Mouse (Mus musculus): ENCODE measurements around the gene Rnf223. TPM values are rescaled to one million over a fixed set of nuclear protein-coding genes. Genes with fewer than 3 reads are reported as not detected.

Rnf223 gene
- total and polyA plus RNA-seq, 3 experiments: 0.07 to 0.80 (median 0.21) TPM

DNA sequence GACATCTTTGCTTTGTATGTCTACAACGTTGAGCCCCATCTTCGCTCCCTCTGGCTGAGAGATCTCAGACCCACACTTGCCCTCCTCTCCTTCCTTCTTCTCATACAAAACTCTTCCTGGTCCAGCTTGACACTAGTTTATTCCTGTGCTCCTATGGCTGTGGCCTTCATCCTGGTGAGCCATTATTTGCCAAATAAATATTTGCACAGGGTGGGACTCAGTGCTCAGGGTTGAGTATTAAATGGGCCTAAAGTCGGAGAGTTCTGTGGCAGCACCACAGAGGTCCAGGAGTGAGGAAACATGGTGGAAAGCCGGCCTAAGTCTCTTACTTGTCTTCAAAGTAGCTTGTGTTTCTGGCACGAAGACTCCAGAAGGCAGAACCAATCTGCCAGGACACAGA, 36.6 kb upstream of the Rnf223 start:
- H3K27me3 ChIP-seq (replicated peaks): no peaks in the 10 kb centered on the region
- H3K9ac ChIP-seq (ENCODE audit: insufficient read depth, low read depth): no peak overlapping the region
- no peak overlapping the region for H3K27ac ChIP-seq (ENCODE audit: insufficient read depth, low read depth)
- H3K4me1 ChIP-seq (ENCODE audit: control insufficient read depth in 1 of 2, insufficient read depth in 2 of 2): peaks cover 16 to 54% of the 10 kb centered on the region in 2 experiments
- no peak overlapping the region for H3K4me3 ChIP-seq (replicated peaks in 1 of 3; ENCODE audit: low read depth in 2 of 3, low read length in 2 of 3, poor library complexity in 1 of 3)
- no peak overlapping the region for H3K4me2 ChIP-seq (ENCODE audit: insufficient read depth, low read depth, poor library complexity, severe bottlenecking)
- H3K9me3 ChIP-seq (replicated peaks; ENCODE audit: low read length): no peaks in the 10 kb centered on the region
- H3K36me3 ChIP-seq (replicated peaks in 1 of 2; ENCODE audit: control insufficient read depth in 1 of 2, insufficient read depth in 1 of 2, low read length in 1 of 2): no peaks in the 10 kb centered on the region
- TF ChIP-seq ZMIZ1 (IDR thresholded peaks at IDR 0.05; ENCODE audit: low read depth, low read length) (no peak), UBTF (IDR thresholded peaks at IDR 0.05; ENCODE audit: low read depth, low read length) (no peak), RAD21 (IDR thresholded peaks at IDR 0.05; ENCODE audit: low read depth, low read length) (no peak), ZKSCAN1 (IDR thresholded peaks at IDR 0.05; ENCODE audit: borderline replicate concordance, low read depth, low read length) (no peak), CHD2 (IDR thresholded peaks at IDR 0.05; ENCODE audit: low read length) (no peak), ZNF384 (IDR thresholded peaks at IDR 0.05; ENCODE audit: low read depth, low read length) (no peak), MXI1 (IDR thresholded peaks at IDR 0.05; ENCODE audit: low read depth, low read length) (no peak), BHLHE40 (IDR thresholded peaks at IDR 0.05; ENCODE audit: low read depth, low read length) (no peak), GABPA (IDR thresholded peaks at IDR 0.05; ENCODE audit: insufficient replicate concordance, low read depth, low read length) (no peak), POLR2A (IDR thresholded peaks at IDR 0.05; ENCODE audit: low read depth, low read length) (no peak), JUN (IDR thresholded peaks at IDR 0.05; ENCODE audit: insufficient read depth, low read depth, low read length) (no peak), JUND (conservative IDR thresholded peaks at IDR 0.05; ENCODE audit: low read depth, low read length) (no peak), NRF1 (IDR thresholded peaks at IDR 0.05; ENCODE audit: low read depth, low read length) (no peak), NELFE (IDR thresholded peaks at IDR 0.05; ENCODE audit: low read depth, low read length) (no peak), KAT2A (IDR thresholded peaks at IDR 0.05; ENCODE audit: insufficient replicate concordance, low read length) (no peak), TCF12 (IDR thresholded peaks at IDR 0.05; ENCODE audit: low read depth, low read length) (no peak), POLR2AphosphoS2 (IDR thresholded peaks at IDR 0.05; ENCODE audit: low read depth, low read length) (no peak), EP300 (IDR thresholded peaks at IDR 0.05; ENCODE audit: low read length) (no peak)
- DNase-seq (ENCODE audit: extremely low read depth): no peak
- in situ Hi-C loops (cut with MboI; ENCODE audit: low pct_ligation_motif_present, low pct_unique_long_range_greater_than_20kb, low sequenced_read_pairs) (loop anchor here (5.0 to 10.0 kb wide), 2 partner anchors 61 to 129 kb away; partner anchors contain the start of gene C1qtnf12), dilution Hi-C loops (cut with MboI; ENCODE audit: extremely low pct_ligation_motif_present, extremely low pct_unique_long_range_greater_than_20kb, low sequenced_read_pairs) (no loop called here)
- no peaks in the 10 kb centered on the region for H3K79me2 ChIP-seq (replicated peaks; ENCODE audit: control insufficient read depth, extremely low read depth, insufficient read depth, poor library complexity, severe bottlenecking)

DNA sequence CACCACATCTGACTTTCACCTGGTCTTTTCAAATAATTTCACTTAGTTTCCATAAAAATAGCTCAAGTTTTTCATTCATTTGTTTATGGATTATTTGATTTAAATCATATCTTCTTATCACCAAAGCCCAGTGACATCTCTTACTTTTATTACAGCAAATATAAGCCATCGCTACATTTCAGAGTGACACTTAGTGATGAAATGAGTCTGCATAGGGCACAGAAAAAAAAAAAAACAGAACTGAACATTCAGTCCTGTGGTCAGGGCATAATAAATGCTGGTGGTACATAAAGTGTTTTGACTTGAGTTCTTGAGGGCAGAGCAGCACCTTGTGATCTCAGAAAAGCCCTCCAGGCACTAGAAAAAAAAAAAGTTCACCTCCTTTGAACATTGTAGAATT, 34.1 kb upstream of the Rnf223 start:
- no peak overlapping the region for H3K27ac ChIP-seq (ENCODE audit: insufficient read depth, low read depth)
- no peak for DNase-seq (ENCODE audit: extremely low read depth)
- TF ChIP-seq POLR2A (IDR thresholded peaks at IDR 0.05; ENCODE audit: low read depth, low read length) (no peak), POLR2AphosphoS2 (IDR thresholded peaks at IDR 0.05; ENCODE audit: low read depth, low read length) (no peak), IRF4 (IDR thresholded peaks at IDR 0.05; ENCODE audit: low read depth, low read length) (no peak), ZNF384 (IDR thresholded peaks at IDR 0.05; ENCODE audit: low read depth, low read length) (peak; percentile 81), KAT2A (IDR thresholded peaks at IDR 0.05; ENCODE audit: insufficient replicate concordance, low read length) (no peak), MAFK (IDR thresholded peaks at IDR 0.05; ENCODE audit: insufficient replicate concordance, low read length) (no peak)
- no peak overlapping the region for H3K9ac ChIP-seq (ENCODE audit: insufficient read depth, low read depth)
- in situ Hi-C loops (cut with MboI; ENCODE audit: low pct_ligation_motif_present, low pct_unique_long_range_greater_than_20kb, low sequenced_read_pairs) (loop anchor here (10.0 kb wide), 1 partner anchor 131 kb away; the partner anchor contains the start of gene C1qtnf12), dilution Hi-C loops (cut with MboI; ENCODE audit: extremely low pct_ligation_motif_present, extremely low pct_unique_long_range_greater_than_20kb, low sequenced_read_pairs) (no loop called here)
- no peak overlapping the region for H3K4me2 ChIP-seq (ENCODE audit: insufficient read depth, low read depth, poor library complexity, severe bottlenecking)
- H3K36me3 ChIP-seq (replicated peaks in 1 of 2; ENCODE audit: control insufficient read depth in 1 of 2, insufficient read depth in 1 of 2, low read length in 1 of 2): no peaks in the 10 kb centered on the region
- H3K4me3 ChIP-seq (replicated peaks in 1 of 3; ENCODE audit: low read depth in 2 of 3, low read length in 2 of 3, poor library complexity in 1 of 3): no peak overlapping the region
- H3K27me3 ChIP-seq (replicated peaks): no peaks in the 10 kb centered on the region
- no peaks in the 10 kb centered on the region for H3K9me3 ChIP-seq (replicated peaks; ENCODE audit: low read length)
- H3K79me2 ChIP-seq (replicated peaks; ENCODE audit: control insufficient read depth, extremely low read depth, insufficient read depth, poor library complexity, severe bottlenecking): no peaks in the 10 kb centered on the region
- peaks cover 25 to 65% of the 10 kb centered on the region in 2 experiments for H3K4me1 ChIP-seq (ENCODE audit: control insufficient read depth in 1 of 2, insufficient read depth in 2 of 2)
